Mouse (Mus musculus): ENCODE measurements around the gene Otud3.

DNA sequence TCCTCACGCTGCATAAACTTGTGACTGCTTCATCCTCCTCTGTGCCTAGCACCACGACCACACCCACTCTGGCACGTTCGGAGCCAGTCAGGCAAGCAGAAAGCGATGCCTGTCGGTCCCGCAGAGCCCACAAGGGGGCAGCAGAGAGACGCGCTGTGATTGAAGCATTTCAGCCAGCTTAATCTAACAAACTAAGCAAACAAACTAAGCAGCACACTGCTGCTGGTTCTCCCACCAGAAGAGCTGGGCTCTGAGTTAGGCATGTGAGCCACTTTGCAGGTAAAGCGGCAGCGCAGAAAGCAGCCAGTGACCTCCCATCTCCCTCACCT is 8.3 kb upstream of the Otud3 start:
- TF ChIP-seq CTCF (conservative IDR thresholded peaks at IDR 0.05; ENCODE audit: insufficient read depth, insufficient read length, low read depth, low read length) (peak; percentile 99), POLR2A (IDR thresholded peaks at IDR 0.05; ENCODE audit: low read depth, low read length) (no peak)

All from kidney, adult 2 months (tissue).